Mouse (Mus musculus): ENCODE measurements around the gene Gm49368. TPM values are rescaled to one million over a fixed set of nuclear protein-coding genes. Genes with fewer than 3 reads are reported as not detected.
"Not testable (repeated sequence)": the region's sequence is repeated elsewhere in the genome, so short reads cannot be mapped to it uniquely, and the experiment has no call there.

Gene Gm49368
- polyA plus RNA-seq, 1 experiment = 0.02 TPM

GRCm38 (mm10) chr7:128116396-128116795 is 53.9 kb downstream of the Gm49368 start:
- no peak for DNase-seq (ENCODE audit: low read depth, low spot score)
- 81% methylated on average over 5 of the region's 5 CpGs for WGBS

DNA sequence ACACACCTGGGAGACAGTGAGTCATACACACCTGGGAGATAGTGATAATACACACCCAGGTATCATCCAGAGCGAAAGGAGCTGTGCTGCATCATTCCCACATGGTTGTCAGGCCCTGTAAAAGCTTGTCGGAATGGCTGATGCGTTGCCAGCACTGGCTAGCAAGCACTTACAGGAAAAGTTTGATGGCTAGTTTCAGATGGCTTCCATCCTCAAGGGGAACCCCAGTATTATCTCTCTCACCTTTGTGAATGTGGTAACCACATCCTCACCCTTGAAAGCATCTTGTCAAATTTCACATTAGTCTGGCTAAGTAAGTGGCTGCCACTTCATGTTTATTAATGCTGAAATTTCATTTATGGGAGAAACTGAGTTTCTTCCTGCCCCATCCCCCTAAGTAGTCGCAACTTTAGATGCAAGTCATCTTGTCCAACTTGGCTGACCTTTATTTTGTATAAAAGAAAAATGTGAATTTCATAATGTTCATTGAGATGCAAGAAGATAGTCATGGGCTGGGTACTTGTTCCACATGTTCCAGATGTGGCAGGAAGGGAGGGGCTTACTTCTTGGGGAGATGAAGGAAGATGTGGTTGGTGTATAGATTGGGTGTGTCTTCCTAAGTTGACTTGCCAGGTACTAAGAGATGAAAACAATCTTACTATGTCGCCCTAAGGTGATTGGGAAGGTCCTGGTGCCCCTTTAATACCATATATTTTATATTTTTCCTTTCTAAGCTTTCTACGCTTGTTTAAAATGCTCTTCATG is 57.4 kb downstream of the Gm49368 start:
- DNase-seq (ENCODE audit: low read depth, low spot score) = no peak
- 88% methylated on average over 6 of the region's 6 CpGs for WGBS

DNA sequence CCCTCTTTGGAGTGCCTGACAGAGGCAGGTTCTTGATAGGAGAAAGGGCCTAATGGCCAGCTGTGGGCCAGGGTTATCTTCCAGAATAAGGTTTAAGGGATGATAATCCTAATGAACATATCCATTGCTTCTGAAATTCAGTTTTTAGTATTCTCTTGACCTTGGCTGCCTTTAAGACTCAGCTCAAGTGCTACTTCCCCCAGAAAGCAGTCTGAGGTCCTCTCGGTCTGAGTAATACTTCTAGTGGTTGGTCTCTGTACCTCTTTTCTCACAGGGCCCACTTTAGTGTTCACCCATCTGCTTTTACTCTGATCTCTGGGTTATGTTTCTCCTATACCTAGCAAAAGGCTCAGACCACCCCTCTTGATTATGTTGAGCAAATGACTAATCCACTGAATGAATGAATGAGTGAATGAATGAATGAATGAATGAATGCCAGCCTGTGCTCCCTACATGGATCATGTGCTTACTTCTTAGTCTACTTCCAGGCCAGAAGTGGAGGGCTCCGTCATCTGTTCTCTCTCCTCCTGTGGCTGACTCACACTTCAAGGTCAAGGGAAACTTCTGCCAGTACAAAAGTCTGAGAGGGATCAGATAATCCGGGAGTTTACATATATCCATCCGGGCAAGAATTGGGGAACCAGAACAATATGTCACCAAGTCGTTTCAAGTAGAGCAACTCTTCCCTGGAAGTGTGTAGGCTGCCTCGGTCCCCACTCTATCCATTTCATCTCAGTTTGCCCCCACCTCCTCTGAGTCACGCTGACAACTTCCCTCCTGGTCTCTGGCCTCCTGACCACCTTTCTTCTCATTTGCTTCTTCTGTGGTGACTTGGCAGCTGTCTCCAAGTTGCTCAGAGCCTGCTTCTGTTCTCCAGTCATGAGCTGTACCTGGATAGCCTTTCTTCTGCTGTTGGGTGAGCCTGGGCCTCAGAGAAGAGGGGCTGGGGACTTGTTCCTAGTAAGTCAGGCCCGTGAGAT is 66.5 kb downstream of the Gm49368 start, which contains the start of gene Itgax:
Itgax (plus strand) TSS at position 807 of the 980 bp plus-strand sequence.
- 63% methylated on average over 8 of the region's 8 CpGs for WGBS
- DNase-seq (ENCODE audit: low read depth, low spot score) = no peak

DNA sequence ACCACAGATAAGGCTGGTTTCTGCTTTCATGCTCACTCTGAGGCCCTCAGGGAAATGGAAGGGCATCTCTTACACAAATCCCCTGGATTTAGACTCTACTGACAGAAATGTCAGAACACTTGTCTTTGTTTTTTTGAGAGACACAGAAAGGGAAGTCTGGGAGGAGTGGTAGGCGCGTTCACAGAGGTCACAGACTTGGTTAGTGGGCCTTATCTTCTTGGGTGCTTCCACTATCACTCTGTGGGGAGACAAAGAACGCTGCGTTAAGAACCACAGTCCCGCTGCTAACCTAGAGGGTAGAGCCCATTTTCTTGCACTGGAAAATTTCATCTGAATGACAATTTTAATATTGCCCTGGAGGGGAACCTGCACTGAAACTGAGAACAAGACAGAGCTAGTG is 69.7 kb downstream of the Gm49368 start:
- DNase-seq (ENCODE audit: low read depth, low spot score) = no peak

GRCm38 (mm10) chr7:128133596-128133995 is 71.1 kb downstream of the Gm49368 start:
- no peak for DNase-seq (ENCODE audit: low read depth, low spot score)
- WGBS = 87% methylated on average over 2 of the region's 2 CpGs

More for the DNA sequence above, 69.7 kb downstream of the Gm49368 start:
- WGBS = 96% methylated on average over 5 of the region's 5 CpGs

DNA sequence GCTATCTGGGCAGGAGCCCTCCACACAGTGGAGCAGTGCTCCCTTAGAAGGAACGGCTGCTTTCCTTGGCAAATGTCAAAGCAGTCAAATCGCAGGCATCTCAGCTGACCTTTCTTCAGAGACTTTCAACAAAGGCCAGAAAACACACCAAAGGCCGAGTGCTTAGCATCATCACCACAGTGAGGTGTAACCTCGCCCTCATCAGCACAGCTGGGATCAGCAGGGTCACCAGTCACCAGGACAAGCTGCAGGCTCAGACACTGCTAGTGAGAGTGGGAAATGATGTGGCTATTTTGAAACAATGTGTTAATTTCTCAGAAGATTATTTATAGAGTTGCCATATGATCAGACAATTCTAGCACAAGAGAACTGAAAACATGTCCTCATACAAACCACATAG is 74.4 kb downstream of the Gm49368 start:
- 52% methylated on average over 4 of the region's 4 CpGs for WGBS
- no peak for DNase-seq (ENCODE audit: low read depth, low spot score)

DNA sequence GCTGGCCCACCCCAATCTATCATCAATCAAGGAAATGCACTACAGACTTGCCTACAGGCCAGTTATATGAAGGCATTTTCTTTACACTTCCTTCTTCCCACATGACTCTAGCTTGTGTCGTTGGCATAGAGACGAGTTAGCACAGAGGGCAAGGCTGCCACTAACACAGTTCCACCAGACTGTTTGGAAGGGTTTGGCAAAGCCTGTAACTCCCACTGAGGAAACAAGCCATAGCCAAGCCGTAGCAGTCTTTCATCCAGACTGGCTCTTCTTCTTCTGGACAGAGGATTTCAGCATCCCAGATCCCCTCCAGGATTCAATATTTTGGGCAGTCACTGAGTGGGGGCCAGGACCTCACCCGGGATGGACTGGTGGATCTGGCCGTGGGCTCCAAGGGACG is 77.1 kb downstream of the Gm49368 start:
- 69% methylated on average over 6 of the region's 6 CpGs for WGBS
- DNase-seq (ENCODE audit: low read depth, low spot score) = no peak

GRCm38 (mm10) chr7:128150970-128151369 is 88.5 kb downstream of the Gm49368 start:
- 32% methylated on average over 8 of the region's 8 CpGs for WGBS

GRCm38 (mm10) chr7:128154076-128154475 is 91.6 kb downstream of the Gm49368 start, which contains the start of gene Itgad:
TSS of gene Itgad (plus strand) at chr7:128154376.
- DNase-seq (ENCODE audit: low read depth, low spot score) = no peak
- 96% methylated on average over 21 of the region's 21 CpGs for WGBS

More at GRCm38 (mm10) chr7:128150970-128151369, 88.5 kb downstream of the Gm49368 start:
- peak; percentile 84 for DNase-seq (ENCODE audit: low read depth, low spot score)

DNA sequence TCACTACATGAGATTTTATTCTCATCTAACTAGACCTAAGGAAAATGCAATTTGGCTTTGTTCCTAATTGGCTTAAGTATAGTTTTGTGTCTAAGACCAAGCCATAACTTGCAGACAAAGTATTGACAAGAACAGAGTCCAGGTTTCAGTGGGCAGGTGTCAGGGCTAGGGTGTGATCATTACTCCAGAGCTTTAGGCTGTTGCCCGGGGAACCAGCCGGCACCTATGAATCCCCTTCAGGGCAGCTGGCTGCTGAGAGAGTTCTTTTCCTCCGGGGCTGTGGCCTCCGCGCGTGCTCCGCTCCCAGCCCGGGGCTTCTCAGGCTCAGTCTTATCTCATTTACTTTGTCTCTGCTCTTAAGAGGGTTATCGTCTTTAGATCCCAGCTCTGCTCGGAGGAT is 92.4 kb downstream of the Gm49368 start:
- DNase-seq (ENCODE audit: low read depth, low spot score) = peak; percentile 21
- WGBS = 31% methylated on average over 10 of the region's 10 CpGs

- DNase-seq (ENCODE audit: low read depth, low spot score) = not testable (repeated sequence)
- WGBS = 52% methylated on average over 8 of the region's 8 CpGs
Measured at GRCm38 (mm10) chr7:128158688-128159354, 96.3 kb downstream of the Gm49368 start.

DNA sequence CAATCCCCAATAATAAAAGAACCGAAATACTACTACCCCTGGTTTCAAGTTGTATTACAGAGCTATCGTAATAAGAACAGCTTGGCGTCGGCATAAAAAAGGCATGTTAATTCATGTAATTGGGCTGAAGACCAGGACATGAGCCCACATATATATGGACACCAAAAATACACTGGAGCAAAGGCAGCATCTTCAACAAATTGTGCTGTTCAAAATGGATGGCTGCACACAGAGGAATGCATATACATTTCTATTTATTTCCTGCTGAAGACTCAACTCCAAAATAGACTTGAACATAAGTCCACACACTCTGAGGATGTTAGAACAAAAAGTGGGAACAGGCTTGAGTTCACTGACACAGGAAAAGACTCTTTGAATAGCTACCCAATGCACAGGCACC is 101.5 kb downstream of the Gm49368 start:
- DNase-seq (ENCODE audit: low read depth, low spot score) = no peak
- WGBS = 93% methylated on average over 4 of the region's 4 CpGs

DNA sequence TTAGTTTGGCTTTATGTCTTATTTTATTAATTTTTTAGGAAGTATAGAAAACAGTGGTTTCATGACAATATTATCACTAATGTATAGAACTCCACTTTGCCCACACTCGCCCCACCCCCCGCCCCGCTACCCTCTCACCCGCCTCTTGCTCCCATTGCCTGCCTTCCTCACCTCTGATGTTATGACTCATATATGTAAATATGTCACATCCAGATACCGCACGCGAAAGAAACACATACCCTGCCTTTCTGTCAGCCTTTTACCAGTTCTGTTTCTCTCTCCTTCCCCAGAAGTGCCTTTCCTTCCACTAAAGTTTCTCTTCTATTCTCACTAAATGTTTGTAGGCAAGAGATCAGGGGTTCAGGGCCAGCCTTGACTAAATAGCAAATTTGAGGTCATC is 103.9 kb downstream of the Gm49368 start:
- DNase-seq (ENCODE audit: low read depth, low spot score) = no peak
- WGBS = 57% methylated on average over 7 of the region's 7 CpGs

DNA sequence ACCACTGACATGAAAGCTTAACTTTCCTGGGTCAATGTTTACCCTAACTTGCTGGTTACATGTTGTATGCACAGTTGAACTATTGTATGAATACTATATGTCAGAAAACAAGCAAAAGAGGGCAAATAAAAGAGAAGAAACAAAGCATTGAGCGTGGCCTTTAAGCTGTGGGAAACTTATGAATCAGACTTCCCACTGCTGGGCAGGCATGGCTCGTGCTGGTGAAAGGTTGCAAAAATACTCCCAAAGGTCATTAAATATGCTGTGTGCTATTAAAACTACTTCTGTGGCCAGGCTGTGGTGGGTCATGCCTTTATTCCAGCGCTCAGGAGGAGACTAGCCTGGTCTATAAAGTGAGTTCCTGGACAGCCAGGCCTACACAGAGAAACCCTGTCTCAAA is 107.5 kb downstream of the Gm49368 start:
- no peak for DNase-seq (ENCODE audit: low read depth, low spot score)
- 77% methylated on average over 3 of the region's 3 CpGs for WGBS

Other genes starting within 250 kb of the Gm49368 start
- gene Stx4a, start 238.4 kb upstream of the Gm49368 start, polyA plus RNA-seq (2012; rRNA removed) = 64.0 and 81.2 TPM in 2 replicates
- gene Stx1b, start 238.1 kb upstream of the Gm49368 start, polyA plus RNA-seq (2012; rRNA removed) = 1.7 and 3.1 TPM in 2 replicates
- gene Zfp646, start 186.5 kb upstream of the Gm49368 start, polyA plus RNA-seq (2012; rRNA removed) = 12.8 and 19.5 TPM in 2 replicates
- gene Zfp668, start 185.9 kb upstream of the Gm49368 start, polyA plus RNA-seq (2012; rRNA removed) = 5.4 and 5.9 TPM in 2 replicates
- gene Prss53, start 171.7 kb upstream of the Gm49368 start, polyA plus RNA-seq (2012; rRNA removed) = 0.80 and 1.1 TPM in 2 replicates
- not detected in 2 replicates for gene Gm21974, start 167.2 kb upstream of the Gm49368 start, polyA plus RNA-seq (2012; rRNA removed)
- gene Vkorc1, start 167.1 kb upstream of the Gm49368 start, polyA plus RNA-seq (2012; rRNA removed) = 69.3 and 83.9 TPM in 2 replicates
- gene Bckdk, start 158.6 kb upstream of the Gm49368 start, polyA plus RNA-seq (2012; rRNA removed) = 82.2 and 87.5 TPM in 2 replicates
- 14.2 and 14.8 TPM in 2 replicates for gene Kat8, start 150.2 kb upstream of the Gm49368 start, polyA plus RNA-seq (2012; rRNA removed)
- 33.4 and 34.9 TPM in 2 replicates for gene Prss8, start 132.6 kb upstream of the Gm49368 start, polyA plus RNA-seq (2012; rRNA removed)
- 3.2 and 4.4 TPM in 2 replicates for gene Prss36, start 116.0 kb upstream of the Gm49368 start, polyA plus RNA-seq (2012; rRNA removed)
- 187 and 218 TPM in 2 replicates for gene Fus, start 95.2 kb upstream of the Gm49368 start, polyA plus RNA-seq (2012; rRNA removed)
- gene Pycard, start 68.8 kb upstream of the Gm49368 start, polyA plus RNA-seq (2012; rRNA removed) = 928 and 1,122 TPM in 2 replicates
- gene Trim72, start 58.7 kb upstream of the Gm49368 start, polyA plus RNA-seq (2012; rRNA removed) = 6.8 and 9.8 TPM in 2 replicates
- gene Itgam, start within 50 bp of the Gm49368 start, polyA plus RNA-seq (2012; rRNA removed) = 10.1 and 14.0 TPM in 2 replicates
- gene Itgax, start 66.9 kb downstream of the Gm49368 start, polyA plus RNA-seq (2012; rRNA removed) = 6.7 and 13.6 TPM in 2 replicates
- gene Itgad, start 91.7 kb downstream of the Gm49368 start, polyA plus RNA-seq (2012; rRNA removed) = 1.1 and 1.5 TPM in 2 replicates
- gene Cox6a2, start 143.7 kb downstream of the Gm49368 start, polyA plus RNA-seq (2012; rRNA removed) = 1.0 and 1.6 TPM in 2 replicates
- 22.1 and 28.9 TPM in 2 replicates for gene Armc5, start 174.7 kb downstream of the Gm49368 start, polyA plus RNA-seq (2012; rRNA removed)
- gene 9130023H24Rik, start 175.3 kb downstream of the Gm49368 start, polyA plus RNA-seq (2012; rRNA removed) = 2.2 and 2.7 TPM in 2 replicates
- 53.7 and 57.1 TPM in 2 replicates for gene Tgfb1i1, start 184.1 kb downstream of the Gm49368 start, polyA plus RNA-seq (2012; rRNA removed)
- gene Slc5a2, start 203.0 kb downstream of the Gm49368 start, polyA plus RNA-seq (2012; rRNA removed) = not detected in 2 replicates
- gene BC017158, start 235.5 kb downstream of the Gm49368 start, polyA plus RNA-seq (2012; rRNA removed) = 25.9 and 53.1 TPM in 2 replicates

Measured in large intestine, adult 2 months (tissue).